Mouse (Mus musculus) CD4-positive helper T cell, adult 2 months (primary cell): Measurements from ENCODE around the gene Mettl26.
A peak's percentile ranks its signal among the peaks of the same experiment; 100 is the strongest.

Experiments used
- DNase-seq: peaks from one replicate; pipeline ENCODE4 v3.0.0-alpha.2; 2012; ENCODE audit warnings: low read depth, missing footprints, low spot score

Gene Mettl26

GRCm38 (mm10) chr17:25883824-25884223 is 8.9 kb downstream of the Mettl26 start:
- DNase-seq: no peak

- peak; percentile 36 for DNase-seq
Measured at GRCm38 (mm10) chr17:25885636-25886035, 10.8 kb downstream of the Mettl26 start.

DNA sequence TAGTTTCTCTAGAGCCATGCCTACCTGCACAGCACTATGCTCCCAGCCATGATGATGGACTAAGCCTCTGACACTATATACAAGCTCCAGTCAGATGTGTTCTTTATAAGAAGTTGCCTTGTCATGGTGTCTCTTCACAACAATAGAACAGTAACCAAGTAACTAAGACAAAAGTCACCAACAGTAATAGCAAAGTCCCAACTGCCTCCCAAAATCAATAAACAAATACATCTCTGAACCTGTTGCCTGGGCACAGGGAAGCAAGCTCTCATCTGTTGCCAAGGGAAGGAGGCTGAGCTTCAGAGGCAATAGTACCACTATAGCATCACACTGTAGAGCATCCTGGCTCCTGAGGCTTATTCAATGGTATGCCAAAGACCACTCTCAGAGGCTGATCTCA is 11.9 kb downstream of the Mettl26 start:
- DNase-seq: no peak

DNA sequence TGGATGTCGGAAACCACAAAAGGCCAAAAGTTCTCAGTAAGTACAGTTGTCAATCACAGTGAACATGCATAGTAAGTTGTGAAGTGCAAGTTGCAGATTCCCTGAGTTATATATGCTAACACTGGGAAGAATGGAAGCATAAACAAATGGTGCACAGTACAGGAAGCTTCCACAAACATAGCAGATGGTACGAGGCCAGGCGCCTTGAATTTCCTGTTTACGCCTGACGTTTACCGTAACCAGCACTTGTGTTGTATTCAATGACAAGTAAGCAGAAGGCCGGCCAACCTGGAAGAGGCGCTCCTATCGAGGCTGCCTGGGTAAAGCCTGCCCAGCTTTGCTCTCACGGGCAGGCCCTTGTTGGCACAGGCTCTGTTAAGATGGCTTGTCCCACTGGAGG is 12.6 kb downstream of the Mettl26 start:
- no peak for DNase-seq

DNA sequence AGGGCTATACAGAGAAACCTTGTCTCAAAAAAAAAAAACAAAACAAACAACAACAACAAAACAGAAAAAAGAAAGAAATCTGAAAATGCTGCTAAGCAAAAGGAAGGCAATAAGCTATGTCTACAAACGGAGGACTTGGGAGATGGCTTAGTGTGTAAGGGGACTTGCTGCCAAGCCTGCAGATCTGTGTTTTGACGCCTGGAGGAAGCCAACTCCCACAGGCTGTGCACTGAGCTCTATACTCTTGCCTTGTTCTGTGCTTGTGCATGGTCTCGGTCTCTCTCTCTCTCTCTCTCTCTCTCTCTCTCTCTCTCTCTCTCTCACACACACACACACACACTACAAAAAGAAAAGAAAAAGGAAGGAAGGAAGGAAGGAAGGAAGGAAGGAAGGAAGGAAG is 14.0 kb downstream of the Mettl26 start:
- no peak for DNase-seq

DNA sequence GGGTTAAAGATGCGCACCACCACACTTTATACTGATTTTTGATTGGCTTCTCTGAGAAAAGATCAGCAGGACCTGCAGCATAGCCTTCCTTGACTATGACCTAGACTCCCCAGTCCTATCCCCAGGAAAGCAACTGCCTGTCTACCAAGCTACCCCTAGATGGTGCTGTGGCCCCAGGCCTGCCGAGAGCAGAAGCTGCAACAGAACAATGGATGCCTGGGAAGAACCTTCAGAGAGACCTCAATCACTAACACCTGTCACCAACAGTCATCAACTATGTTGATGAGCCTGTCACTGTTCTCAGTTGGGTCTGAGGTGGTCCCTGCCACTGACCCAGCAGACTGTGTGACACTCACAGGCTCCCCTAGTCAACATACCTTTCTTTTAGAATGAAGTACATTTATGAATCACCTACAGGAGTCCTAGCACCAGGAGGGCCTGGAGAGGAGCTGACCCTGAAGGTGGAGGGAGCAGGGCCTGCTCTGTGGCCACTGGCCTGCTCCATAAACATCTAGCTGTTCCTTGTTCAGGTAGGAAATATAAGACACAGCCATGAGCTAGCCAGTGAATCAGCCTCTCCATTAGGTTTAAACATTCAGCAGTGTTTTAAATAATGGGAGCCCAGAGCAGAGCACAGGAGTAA is 19.2 kb downstream of the Mettl26 start:
- DNase-seq: peak; percentile 72

GRCm38 (mm10) chr17:25895415-25895814 is 20.5 kb downstream of the Mettl26 start:
- no peak for DNase-seq

DNA sequence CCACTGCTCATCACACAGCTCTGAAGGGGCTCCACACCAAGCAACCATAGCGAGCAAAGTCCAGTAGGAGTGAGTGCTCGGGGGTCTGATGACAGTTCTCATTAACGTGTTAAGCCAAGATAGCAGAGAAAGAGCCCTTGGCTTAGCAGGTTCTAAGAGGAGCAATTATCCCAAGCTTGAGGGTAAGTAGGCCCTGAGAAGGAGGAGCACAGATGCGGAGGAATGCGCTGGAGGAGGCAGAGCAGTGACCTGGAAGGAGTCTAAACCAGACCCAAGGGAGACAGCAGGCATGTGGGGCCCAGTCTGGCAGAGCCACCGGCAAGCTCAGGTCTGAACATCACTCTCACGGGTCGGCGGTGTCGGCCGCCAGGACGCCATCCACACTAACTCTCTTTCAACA is 21.0 kb downstream of the Mettl26 start:
- DNase-seq: no peak

DNA sequence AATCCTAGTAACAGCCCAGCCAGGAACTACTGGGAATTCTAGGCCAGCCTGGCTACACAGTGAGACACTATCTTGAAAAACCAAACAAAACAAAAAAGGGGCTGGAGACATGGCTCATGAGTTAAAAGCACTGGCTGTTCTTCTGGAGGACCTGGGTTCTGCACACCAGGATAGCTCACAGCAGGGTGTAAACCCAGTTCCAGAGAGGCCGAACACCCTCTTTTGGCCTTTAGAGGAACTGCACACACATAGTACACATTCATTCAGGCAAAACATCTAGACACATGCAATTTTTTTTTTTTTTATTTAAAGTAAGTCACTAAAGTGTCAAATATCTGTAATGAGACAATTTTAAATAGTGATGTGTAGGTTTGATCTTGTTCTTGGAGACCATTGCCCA is 25.3 kb downstream of the Mettl26 start:
- no peak for DNase-seq

DNA sequence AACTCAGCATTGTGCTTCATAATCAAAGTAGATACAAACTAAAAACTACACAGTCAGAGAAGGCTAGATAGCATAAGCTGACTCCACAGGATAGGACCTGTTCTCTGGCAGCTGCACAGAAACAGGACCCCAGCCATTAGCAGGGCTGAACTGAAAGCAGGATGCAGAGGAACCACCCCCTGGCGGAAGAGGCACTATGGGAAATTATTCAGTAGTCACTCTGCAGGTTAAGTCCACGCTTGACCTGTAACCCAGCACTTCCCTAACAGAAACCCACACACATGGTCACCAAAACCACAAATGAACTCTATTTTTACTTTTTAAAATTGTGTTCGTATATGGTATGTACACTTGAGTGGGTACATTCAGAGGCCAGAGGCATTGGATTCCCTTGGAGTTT is 28.2 kb downstream of the Mettl26 start:
- no peak for DNase-seq

DNA sequence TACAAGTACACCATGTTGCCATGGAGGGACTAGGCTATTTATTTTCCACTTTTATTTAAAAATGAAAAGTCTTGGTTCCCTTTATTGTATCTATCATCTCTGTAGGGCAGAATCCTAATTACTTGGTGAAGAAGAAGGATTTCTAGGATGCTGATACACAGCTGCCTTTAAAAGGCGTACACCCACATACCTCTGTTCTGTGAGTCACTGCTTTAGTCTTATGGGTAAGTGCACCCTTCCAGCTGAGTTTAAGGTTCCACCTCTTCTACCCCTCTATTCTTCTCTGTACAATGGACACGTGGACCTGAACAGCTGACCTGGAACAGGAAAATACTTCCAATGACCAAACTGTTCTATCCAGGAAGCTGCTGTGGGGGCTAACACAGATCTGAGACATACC is 32.8 kb downstream of the Mettl26 start:
- DNase-seq: no peak

- DNase-seq: no peak
Measured at GRCm38 (mm10) chr17:25911816-25912215, 36.9 kb downstream of the Mettl26 start.

DNA sequence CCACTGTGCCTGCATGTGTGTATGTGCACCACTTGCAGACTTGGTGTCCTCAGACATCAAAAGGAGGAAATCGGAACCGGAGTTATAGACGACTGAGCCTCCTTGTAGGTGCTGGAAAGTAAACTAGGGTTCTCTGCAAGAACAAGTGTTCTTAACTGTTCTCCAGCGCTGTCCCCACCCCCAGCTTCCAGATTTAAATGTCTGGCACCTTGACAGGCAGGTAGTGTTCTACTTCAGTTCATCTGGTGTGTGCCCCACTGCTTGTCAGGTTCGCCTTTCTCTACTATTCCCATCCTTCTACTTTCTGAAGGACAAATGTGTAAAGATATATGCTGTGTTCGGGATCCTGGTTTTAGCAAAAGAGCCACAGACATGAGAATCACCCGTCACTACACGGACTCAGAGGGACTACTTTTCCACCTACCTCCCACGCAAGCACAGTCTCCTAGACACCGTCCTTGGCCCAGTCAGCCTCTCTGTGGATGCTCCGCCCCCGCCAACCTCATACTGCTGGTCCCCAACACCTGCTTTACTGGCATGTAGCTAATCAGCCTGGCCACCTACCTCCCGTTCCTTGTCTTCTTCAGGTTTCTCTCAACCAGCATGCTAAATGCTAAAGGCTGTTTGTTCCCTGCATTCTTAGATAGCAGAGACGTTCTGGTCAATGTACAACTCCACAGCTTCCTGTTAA is 38.5 kb downstream of the Mettl26 start:
- peak; percentile 42 for DNase-seq

GRCm38 (mm10) chr17:25913877-25914275 is 39.0 kb downstream of the Mettl26 start:
- DNase-seq: no peak

- DNase-seq: no peak
Measured at GRCm38 (mm10) chr17:25914295-25914694, 39.4 kb downstream of the Mettl26 start.

- no peak for DNase-seq
Measured at GRCm38 (mm10) chr17:25916931-25917647, 42.2 kb downstream of the Mettl26 start.

DNA sequence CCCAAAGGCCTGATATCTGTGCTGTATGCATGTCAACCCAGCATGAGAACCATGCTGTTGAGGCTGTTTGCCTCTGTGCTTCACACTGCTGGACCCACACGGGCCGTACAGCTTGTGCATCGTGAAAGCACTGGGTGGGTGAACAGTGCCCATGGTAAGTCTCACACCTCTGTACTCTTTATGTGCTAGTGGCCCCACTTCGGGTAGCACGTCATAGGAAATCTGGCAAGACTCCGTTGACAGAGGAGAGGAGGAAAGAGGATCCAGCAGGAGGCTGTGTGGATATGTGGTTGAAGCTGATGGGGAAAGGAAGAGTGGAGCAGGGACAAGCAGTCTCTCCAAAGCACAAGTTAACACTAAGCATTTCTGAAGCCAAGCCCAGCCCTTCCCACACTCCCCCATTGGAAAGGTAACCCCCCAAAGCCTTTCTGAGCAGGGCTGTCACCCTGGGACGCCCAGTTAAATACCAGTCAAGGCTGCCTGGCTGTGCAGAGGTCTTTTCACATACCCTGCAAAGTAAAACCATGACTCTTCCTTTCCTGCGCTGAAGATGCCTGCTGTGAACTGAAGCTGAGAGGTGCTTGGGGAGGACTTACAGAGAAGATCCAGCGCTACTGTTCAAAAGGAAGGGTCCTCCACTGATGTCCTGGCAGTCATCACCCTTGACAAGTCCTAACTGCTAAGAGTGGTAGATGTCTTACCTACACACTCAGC is 43.3 kb downstream of the Mettl26 start:
- DNase-seq: no peak

DNA sequence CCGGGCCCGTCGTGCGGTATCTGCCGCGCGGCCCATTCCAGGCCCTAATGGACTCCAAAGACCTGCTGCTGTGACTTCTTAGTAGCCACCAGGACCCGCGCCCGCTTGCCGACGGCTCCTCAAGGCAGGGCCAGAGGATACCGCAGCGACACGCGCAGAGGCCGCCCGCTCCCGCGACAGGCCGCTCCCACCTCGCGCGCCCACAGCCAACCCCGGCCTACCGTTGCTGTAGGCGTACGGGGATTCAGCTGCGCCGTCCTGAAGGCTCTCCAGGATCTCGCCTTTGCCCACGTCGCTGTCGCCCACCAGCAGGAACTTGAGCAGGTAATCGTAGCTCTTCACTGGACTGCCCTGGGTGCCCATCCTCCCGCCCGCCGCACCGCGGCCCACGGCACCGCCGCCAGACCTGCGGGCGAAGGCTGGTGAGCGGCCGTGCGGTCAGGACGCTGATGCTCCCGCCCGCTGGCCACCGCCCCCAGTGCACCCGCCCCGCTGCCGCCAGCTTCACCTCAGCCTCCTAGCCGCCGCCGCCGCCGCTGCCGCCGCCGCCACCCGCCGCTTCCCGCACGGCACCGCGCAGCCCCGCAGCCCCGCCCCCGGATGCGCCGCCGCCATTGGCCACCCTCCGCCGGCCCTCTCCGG is 44.4 kb downstream of the Mettl26 start, which contains the start of gene Rab40c:
Rab40c (minus strand) TSS at position 584 of the 642 bp plus-strand sequence.
- peak; percentile 77 for DNase-seq

DNA sequence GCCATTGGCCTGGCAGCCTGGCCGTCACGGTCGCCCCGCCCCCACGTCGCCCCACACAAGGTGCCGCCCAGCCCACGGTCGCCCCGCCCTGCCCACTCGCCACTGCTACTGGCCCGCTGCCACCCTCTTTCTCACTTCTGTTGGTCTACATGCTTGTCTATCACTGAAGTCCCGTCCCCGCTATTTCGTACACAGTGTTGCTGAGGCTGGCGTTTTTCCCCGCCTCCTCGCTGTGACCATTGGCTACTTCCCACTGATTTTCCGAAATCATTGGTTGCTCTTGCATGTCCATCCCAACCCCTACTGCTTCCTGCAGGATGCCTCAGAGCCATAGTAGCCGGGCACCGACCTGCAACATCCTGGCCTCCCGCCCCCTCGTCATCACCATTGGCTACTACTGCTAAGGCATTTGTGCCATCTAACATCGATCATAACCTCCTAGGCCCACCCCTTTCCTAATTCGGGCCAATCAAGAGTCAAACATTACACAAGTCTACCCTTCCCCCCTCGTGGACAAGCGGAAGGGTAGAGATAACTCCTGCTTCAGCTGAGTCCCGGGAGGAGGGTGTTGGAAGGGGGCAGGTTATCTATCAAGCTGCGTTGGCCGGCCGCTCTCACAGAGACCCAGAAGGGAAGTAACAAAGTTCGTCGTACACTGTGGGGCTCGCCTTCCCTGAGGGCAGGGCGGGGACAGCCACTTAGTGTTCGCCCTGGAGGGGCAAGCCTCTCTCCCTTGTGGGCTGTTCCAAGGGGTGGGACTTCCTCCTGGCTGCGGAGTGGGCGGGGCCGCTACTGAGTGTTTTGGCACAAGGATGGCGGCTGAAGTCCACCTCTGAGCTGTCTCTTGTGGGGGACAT is 45.1 kb downstream of the Mettl26 start:
- DNase-seq: peak; percentile 100

GRCm38 (mm10) chr17:25922120-25922519 is 47.2 kb downstream of the Mettl26 start:
- DNase-seq: no peak

GRCm38 (mm10) chr17:25925348-25925747 is 50.5 kb downstream of the Mettl26 start:
- no peak for DNase-seq
